Mouse (Mus musculus): ENCODE results near the gene Ahcyl2. TPM values are rescaled to one million over a fixed set of nuclear protein-coding genes. Genes with fewer than 3 reads are reported as not detected.

The Ahcyl2 gene
- total RNA-seq, 2 experiments from 2014 or later, result 122 to 136 TPM

- intact Hi-C loops (cut with DNase I), result no loop called here
- DNase-seq (ENCODE audit: low spot score in 2 of 2), result no peak
Measured at GRCm38 (mm10) chr6:29881936-29882335, 114.1 kb downstream of the Ahcyl2 start.

- no peak for DNase-seq (ENCODE audit: low spot score in 2 of 2)
- intact Hi-C loops (cut with DNase I), result no loop called here
Measured at GRCm38 (mm10) chr6:29882870-29883269, 115.1 kb downstream of the Ahcyl2 start.

GRCm38 (mm10) chr6:29891151-29891550, 123.3 kb downstream of the Ahcyl2 start:
- peak; percentile 58 to 67 for DNase-seq (ENCODE audit: low spot score in 2 of 2)
- intact Hi-C loops (cut with DNase I), result no loop called here

- no peak for DNase-seq (ENCODE audit: low spot score in 2 of 2)
- intact Hi-C loops (cut with DNase I), result no loop called here
Measured at GRCm38 (mm10) chr6:29896976-29897375, 129.2 kb downstream of the Ahcyl2 start.

- intact Hi-C loops (cut with DNase I), result no loop called here
- DNase-seq (ENCODE audit: low spot score in 2 of 2), result no peak
Measured at GRCm38 (mm10) chr6:29901450-29901849, 133.6 kb downstream of the Ahcyl2 start.

- intact Hi-C loops (cut with DNase I), result no loop called here
- no peak for DNase-seq (ENCODE audit: low spot score in 2 of 2)
Measured at GRCm38 (mm10) chr6:29902256-29902655, 134.4 kb downstream of the Ahcyl2 start.

GRCm38 (mm10) chr6:29903343-29903914, 135.6 kb downstream of the Ahcyl2 start:
- DNase-seq (ENCODE audit: low spot score in 2 of 2), result no peak
- intact Hi-C loops (cut with DNase I), result no loop called here

GRCm38 (mm10) chr6:29904281-29904680, 136.5 kb downstream of the Ahcyl2 start:
- intact Hi-C loops (cut with DNase I), result no loop called here
- no peak for DNase-seq (ENCODE audit: low spot score in 2 of 2)

- DNase-seq (ENCODE audit: low spot score in 2 of 2), result no peak
- intact Hi-C loops (cut with DNase I), result loop anchor here (10.0 kb wide), 1 partner anchor 134 kb away; the partner anchor contains the start of gene Nrf1
Measured at GRCm38 (mm10) chr6:29910631-29911030, 142.8 kb downstream of the Ahcyl2 start.

- intact Hi-C loops (cut with DNase I), result loop anchor here (10.0 kb wide), 1 partner anchor 131 kb away; the partner anchor contains the start of gene Nrf1
- DNase-seq (ENCODE audit: low spot score in 2 of 2), result no peak
Measured at GRCm38 (mm10) chr6:29913673-29914072, 145.9 kb downstream of the Ahcyl2 start.

- intact Hi-C loops (cut with DNase I), result loop anchor here (10.0 kb wide), 1 partner anchor 131 kb away; the partner anchor contains the start of gene Nrf1
- no peak for DNase-seq (ENCODE audit: low spot score in 2 of 2)
Measured at GRCm38 (mm10) chr6:29914136-29914535, 146.3 kb downstream of the Ahcyl2 start.

- no peak for DNase-seq (ENCODE audit: low spot score in 2 of 2)
- intact Hi-C loops (cut with DNase I), result loop anchor here (5.0 to 10.0 kb wide), 2 partner anchors 64 to 129 kb away; partner anchors contain the start of gene Nrf1
Measured at GRCm38 (mm10) chr6:29915836-29916235, 148.0 kb downstream of the Ahcyl2 start.

GRCm38 (mm10) chr6:29916530-29917382, 148.9 kb downstream of the Ahcyl2 start, which contains the start of gene Strip2:
Gene Strip2, plus strand, starts transcription at chr6:29917012.
- intact Hi-C loops (cut with DNase I), result loop anchor here (5.0 to 10.0 kb wide), 2 partner anchors 64 to 128 kb away; partner anchors contain the start of gene Nrf1

GRCm38 (mm10) chr6:29917383-29917720, 149.5 kb downstream of the Ahcyl2 start:
- intact Hi-C loops (cut with DNase I), result loop anchor here (5.0 to 10.0 kb wide), 2 partner anchors 65 to 127 kb away; partner anchors contain the start of gene Nrf1
- DNase-seq (ENCODE audit: low spot score in 2 of 2), result peak in 1 of 2 experiments; percentile 19

More at GRCm38 (mm10) chr6:29916530-29917382, 148.9 kb downstream of the Ahcyl2 start, which contains the start of gene Strip2:
- DNase-seq (ENCODE audit: low spot score in 2 of 2), result peak; percentile 86 to 89

GRCm38 (mm10) chr6:29917947-29918346, 150.1 kb downstream of the Ahcyl2 start:
- intact Hi-C loops (cut with DNase I), result loop anchor here (5.0 to 10.0 kb wide), 2 partner anchors 66 to 127 kb away; partner anchors contain the start of gene Nrf1
- no peak for DNase-seq (ENCODE audit: low spot score in 2 of 2)

GRCm38 (mm10) chr6:29923501-29923900, 155.7 kb downstream of the Ahcyl2 start:
- intact Hi-C loops (cut with DNase I), result no loop called here
- DNase-seq (ENCODE audit: low spot score in 2 of 2), result no peak

GRCm38 (mm10) chr6:29925594-29926219, 157.9 kb downstream of the Ahcyl2 start:
- DNase-seq (ENCODE audit: low spot score in 2 of 2), result no peak
- intact Hi-C loops (cut with DNase I), result no loop called here

GRCm38 (mm10) chr6:29930087-29930486, 162.3 kb downstream of the Ahcyl2 start:
- intact Hi-C loops (cut with DNase I), result no loop called here
- DNase-seq (ENCODE audit: low spot score in 2 of 2), result no peak

GRCm38 (mm10) chr6:29930665-29931064, 162.9 kb downstream of the Ahcyl2 start:
- DNase-seq (ENCODE audit: low spot score in 2 of 2), result peak; percentile 27 to 29
- intact Hi-C loops (cut with DNase I), result no loop called here

- no peak for DNase-seq (ENCODE audit: low spot score in 2 of 2)
- intact Hi-C loops (cut with DNase I), result no loop called here
Measured at GRCm38 (mm10) chr6:29931181-29931580, 163.4 kb downstream of the Ahcyl2 start.

Data from left cerebral cortex, postnatal 36 days (tissue).